Mouse (Mus musculus): ENCODE results near the gene Ly75. TPM values are rescaled to one million over a fixed set of nuclear protein-coding genes. Genes with fewer than 3 reads are reported as not detected.

Ly75 gene
- polyA plus RNA-seq, 2 experiments: 1.0 to 1.3 TPM

- ATAC-seq (ENCODE audit: low FRiP score, low read depth) (no peak), DNase-seq (ENCODE audit: low spot score) (no peak)
- no peaks in the 10 kb centered on the region for H3K27me3 ChIP-seq (ENCODE audit: control insufficient read depth, insufficient read depth, low read length)
- no peak overlapping the region for H3K4me3 ChIP-seq (replicated peaks; ENCODE audit: low read length)
- no peaks in the 10 kb centered on the region for H3K4me1 ChIP-seq (ENCODE audit: control insufficient read depth, insufficient read depth, low read length)
- H3K36me3 ChIP-seq (ENCODE audit: control insufficient read depth, insufficient read depth, low read length): no peaks in the 10 kb centered on the region
- H3K27ac ChIP-seq (replicated peaks; ENCODE audit: low read depth, low read length): no peak overlapping the region
- H3K9me3 ChIP-seq (ENCODE audit: control insufficient read depth, low read length): no peaks in the 10 kb centered on the region
- no peak overlapping the region for H3K9ac ChIP-seq (ENCODE audit: low read depth, low read length, severe bottlenecking)
- TF ChIP-seq POLR2A (IDR thresholded peaks at IDR 0.05; ENCODE audit: borderline replicate concordance, extremely low read depth, insufficient read depth, insufficient read length): no peak
- 82% methylated on average over 2 of the region's 2 CpGs for WGBS
- no peak overlapping the region for H3K4me2 ChIP-seq (replicated peaks; ENCODE audit: low read depth, low read length, severe bottlenecking)
Observed at GRCm38 (mm10) chr2:60299323-60299722, 83.8 kb downstream of the Ly75 start.

GRCm38 (mm10) chr2:60298266-60298665 is 84.8 kb downstream of the Ly75 start:
- no peak overlapping the region for H3K9ac ChIP-seq (ENCODE audit: low read depth, low read length, severe bottlenecking)
- no peaks in the 10 kb centered on the region for H3K4me1 ChIP-seq (ENCODE audit: control insufficient read depth, insufficient read depth, low read length)
- H3K27ac ChIP-seq (replicated peaks; ENCODE audit: low read depth, low read length): no peak overlapping the region
- H3K4me2 ChIP-seq (replicated peaks; ENCODE audit: low read depth, low read length, severe bottlenecking): no peak overlapping the region
- TF ChIP-seq POLR2A (IDR thresholded peaks at IDR 0.05; ENCODE audit: borderline replicate concordance, extremely low read depth, insufficient read depth, insufficient read length): no peak
- no peaks in the 10 kb centered on the region for H3K27me3 ChIP-seq (ENCODE audit: control insufficient read depth, insufficient read depth, low read length)
- WGBS: 69% methylated on average over 3 of the region's 3 CpGs
- ATAC-seq (ENCODE audit: low FRiP score, low read depth) (no peak), DNase-seq (ENCODE audit: low spot score) (no peak)
- no peaks in the 10 kb centered on the region for H3K36me3 ChIP-seq (ENCODE audit: control insufficient read depth, insufficient read depth, low read length)
- no peaks in the 10 kb centered on the region for H3K9me3 ChIP-seq (ENCODE audit: control insufficient read depth, low read length)
- H3K4me3 ChIP-seq (replicated peaks; ENCODE audit: low read length): no peak overlapping the region

- DNase-seq (ENCODE audit: low spot score): no peak
- H3K4me1 ChIP-seq (ENCODE audit: control insufficient read depth, insufficient read depth, low read length): no peaks in the 10 kb centered on the region
- no peaks in the 10 kb centered on the region for H3K27me3 ChIP-seq (ENCODE audit: control insufficient read depth, insufficient read depth, low read length)
- H3K4me3 ChIP-seq (replicated peaks; ENCODE audit: low read length): no peak overlapping the region
- no peaks in the 10 kb centered on the region for H3K36me3 ChIP-seq (ENCODE audit: control insufficient read depth, insufficient read depth, low read length)
- TF ChIP-seq POLR2A (IDR thresholded peaks at IDR 0.05; ENCODE audit: borderline replicate concordance, extremely low read depth, insufficient read depth, insufficient read length): no peak
- no peak overlapping the region for H3K27ac ChIP-seq (replicated peaks; ENCODE audit: low read depth, low read length)
- H3K9ac ChIP-seq (ENCODE audit: low read depth, low read length, severe bottlenecking): no peak overlapping the region
- WGBS: 71% methylated on average over 4 of the region's 4 CpGs
- H3K9me3 ChIP-seq (ENCODE audit: control insufficient read depth, low read length): no peaks in the 10 kb centered on the region
- ATAC-seq (ENCODE audit: low FRiP score, low read depth): no peak
- H3K4me2 ChIP-seq (replicated peaks; ENCODE audit: low read depth, low read length, severe bottlenecking): no peak overlapping the region
Observed at GRCm38 (mm10) chr2:60291381-60291780, 91.7 kb downstream of the Ly75 start.

- Histone ChIP-seq H3K4me3 (replicated peaks; ENCODE audit: low read length) (no peak overlapping the region), H3K9me3 (ENCODE audit: control insufficient read depth, low read length) (no peaks in the 10 kb centered on the region), H3K27ac (replicated peaks; ENCODE audit: low read depth, low read length) (no peak overlapping the region), H3K4me1 (ENCODE audit: control insufficient read depth, insufficient read depth, low read length) (no peaks in the 10 kb centered on the region), H3K36me3 (ENCODE audit: control insufficient read depth, insufficient read depth, low read length) (no peaks in the 10 kb centered on the region), H3K4me2 (replicated peaks; ENCODE audit: low read depth, low read length, severe bottlenecking) (no peak overlapping the region), H3K27me3 (ENCODE audit: control insufficient read depth, insufficient read depth, low read length) (no peaks in the 10 kb centered on the region), H3K9ac (ENCODE audit: low read depth, low read length, severe bottlenecking) (no peak overlapping the region)
- ATAC-seq (ENCODE audit: low FRiP score, low read depth) (no peak), DNase-seq (ENCODE audit: low spot score) (no peak)
- 74% methylated on average over 1 of the region's 1 CpGs for WGBS
- no peak for TF ChIP-seq POLR2A (IDR thresholded peaks at IDR 0.05; ENCODE audit: borderline replicate concordance, extremely low read depth, insufficient read depth, insufficient read length)
Observed at GRCm38 (mm10) chr2:60289451-60289850, 93.7 kb downstream of the Ly75 start.

- no peak overlapping the region for H3K4me3 ChIP-seq (replicated peaks; ENCODE audit: low read length)
- 90% methylated on average over 4 of the region's 4 CpGs for WGBS
- ATAC-seq (ENCODE audit: low FRiP score, low read depth): no peak
Observed at GRCm38 (mm10) chr2:60288606-60289005, 94.5 kb downstream of the Ly75 start.

GRCm38 (mm10) chr2:60285107-60285617 is 97.9 kb downstream of the Ly75 start:
- no peak for TF ChIP-seq POLR2A (IDR thresholded peaks at IDR 0.05; ENCODE audit: borderline replicate concordance, extremely low read depth, insufficient read depth, insufficient read length)
- no peak for ATAC-seq (ENCODE audit: low FRiP score, low read depth)
- no peak for DNase-seq (ENCODE audit: low spot score)
- Histone ChIP-seq H3K4me2 (replicated peaks; ENCODE audit: low read depth, low read length, severe bottlenecking) (no peak overlapping the region), H3K9me3 (ENCODE audit: control insufficient read depth, low read length) (no peaks in the 10 kb centered on the region), H3K36me3 (ENCODE audit: control insufficient read depth, insufficient read depth, low read length) (no peaks in the 10 kb centered on the region), H3K4me3 (replicated peaks; ENCODE audit: low read length) (no peak overlapping the region), H3K9ac (ENCODE audit: low read depth, low read length, severe bottlenecking) (no peak overlapping the region), H3K27ac (replicated peaks; ENCODE audit: low read depth, low read length) (no peak overlapping the region), H3K27me3 (ENCODE audit: control insufficient read depth, insufficient read depth, low read length) (no peaks in the 10 kb centered on the region), H3K4me1 (ENCODE audit: control insufficient read depth, insufficient read depth, low read length) (peaks cover 7% of the 10 kb centered on the region)
- 81% methylated on average over 8 of the region's 8 CpGs for WGBS

More at GRCm38 (mm10) chr2:60288606-60289005, 94.5 kb downstream of the Ly75 start:
- Histone ChIP-seq H3K9ac (ENCODE audit: low read depth, low read length, severe bottlenecking) (no peak overlapping the region), H3K27me3 (ENCODE audit: control insufficient read depth, insufficient read depth, low read length) (no peaks in the 10 kb centered on the region), H3K27ac (replicated peaks; ENCODE audit: low read depth, low read length) (no peak overlapping the region), H3K36me3 (ENCODE audit: control insufficient read depth, insufficient read depth, low read length) (no peaks in the 10 kb centered on the region), H3K4me1 (ENCODE audit: control insufficient read depth, insufficient read depth, low read length) (0 out of 2 replicates have a peak, but pooled peaks cover 2% of the 10 kb centered on the region), H3K9me3 (ENCODE audit: control insufficient read depth, low read length) (no peaks in the 10 kb centered on the region), H3K4me2 (replicated peaks; ENCODE audit: low read depth, low read length, severe bottlenecking) (no peak overlapping the region)
- DNase-seq (ENCODE audit: low spot score): no peak
- TF ChIP-seq POLR2A (IDR thresholded peaks at IDR 0.05; ENCODE audit: borderline replicate concordance, extremely low read depth, insufficient read depth, insufficient read length): no peak

Data from limb, embryonic 14.5 days (tissue).